ENCODE assay signal across 9 mouse cellular contexts in genomic region chr11:96003969-96004792, GRCm38 (mm10). TPM values are rescaled to one million over a fixed set of nuclear protein-coding genes. Genes with fewer than 3 reads are reported as not detected.
DNase-seq lines count a peak whose midpoint lies in the region; ATAC-seq and TF ChIP-seq lines count a peak whose summit lies in the region.
"Had no signal": no experiment of that assay in that cellular context is flagged by ENCODE, and none has a peak within 500 bp of the region (broad histone marks: within the 10 kb centered on the region; RNA-seq: fewer than 3 reads in every experiment).

No protein-coding gene starts in this region.

- no peaks in the 10 kb centered on the region for H3K9me3 ChIP-seq in heart, embryonic 16.5 days (replicated peaks; ENCODE audit: control insufficient read depth, low read length)
- H3K9me3 ChIP-seq in midbrain, embryonic 10.5 days (replicated peaks) = no peaks in the 10 kb centered on the region

- no peak for TF ChIP-seq CTCF in gastrocnemius, adult 2 months (IDR thresholded peaks at IDR 0.05)

- no peaks in the 10 kb centered on the region for H3K36me3 ChIP-seq in heart, embryonic 16.5 days (ENCODE audit: control insufficient read depth, insufficient read depth)
- peaks cover 32% of the 10 kb centered on the region for H3K36me3 ChIP-seq in midbrain, embryonic 10.5 days

- intact Hi-C loops in gastrocnemius, adult 2 months (cut with DNase I) = no loop called here
- intact Hi-C loops in gastrocnemius, postnatal 14 days (cut with DNase I; ENCODE audit: low total_unique reads) = loop anchor here (10.0 kb wide), 1 partner anchor 201 kb away; no protein-coding TSS in a partner anchor

- H3K4me2 ChIP-seq in heart, embryonic 16.5 days (ENCODE audit: low read depth, low read length) = peak overlapping the region; percentile 99

- H3K27me3 ChIP-seq in heart, embryonic 16.5 days (ENCODE audit: control insufficient read depth, insufficient read depth, low read length) = no peaks in the 10 kb centered on the region
- no peaks in the 10 kb centered on the region for H3K27me3 ChIP-seq in midbrain, embryonic 10.5 days (ENCODE audit: low read depth, poor library complexity, severe bottlenecking)

- H3K4me3 ChIP-seq in gastrocnemius, adult 2 months = peak overlapping the region; percentile 57
- H3K4me3 ChIP-seq in heart, embryonic 16.5 days (ENCODE audit: low read length) = peak overlapping the region; percentile 83
- peak overlapping the region; percentile 87 for H3K4me3 ChIP-seq in midbrain, embryonic 10.5 days

- DNase-seq in gastrocnemius, adult 2 months = no peak
- no peak for DNase-seq in gastrocnemius, adult 8-10 months (ENCODE audit: low spot score in 2 of 2)
- peak; percentile 43 for DNase-seq in R1 (ENCODE audit: low read depth, low spot score)
- DNase-seq in midbrain, embryonic 10.5 days (ENCODE audit: low spot score) = no peak
- no peak for DNase-seq in layer of hippocampus, adult 9-10 months (ENCODE audit: low spot score)
- no peak for DNase-seq in gastrocnemius, postnatal 14 days
- DNase-seq in layer of hippocampus, adult 11-12 months (ENCODE audit: low spot score) = no peak

- WGBS in heart, embryonic 16.5 days = under 1% methylated on average over 32 of the region's 32 CpGs
- under 1% methylated on average over 32 of the region's 32 CpGs for WGBS in midbrain, embryonic 10.5 days

- H3K4me1 ChIP-seq in heart, embryonic 16.5 days (ENCODE audit: control insufficient read depth, insufficient read depth, low read length) = peaks cover 36% of the 10 kb centered on the region
- peaks cover 55% of the 10 kb centered on the region for H3K4me1 ChIP-seq in midbrain, embryonic 10.5 days

- H3K27ac ChIP-seq in gastrocnemius, adult 2 months = no peak overlapping the region
- H3K27ac ChIP-seq in heart, embryonic 16.5 days (ENCODE audit: low read length) = peak overlapping the region; percentile 90
- H3K27ac ChIP-seq in midbrain, embryonic 10.5 days (replicated peaks) = peak overlapping the region; percentile 100

- no peak for ATAC-seq in heart, embryonic 16.5 days (replicated peaks; ENCODE audit: extremely low read depth, insufficient read depth, low FRiP score)

- H3K9ac ChIP-seq in heart, embryonic 16.5 days (ENCODE audit: low read length) = peak overlapping the region; percentile 95

RNA-seq across cellular contexts. Expression of gene Igf2bp1, which starts 1.6 kb away (rescaled TPM):
- not detected for total RNA-seq in gastrocnemius, adult 2 months (2021)
- total RNA-seq in gastrocnemius, adult 8-10 months (2022) = not detected
- polyA plus RNA-seq in heart, embryonic 16.5 days (2015; fragmentation: Nextera tagmentation; extraction: Ambion mirVana) = 21.1 and 24.6 TPM in 2 replicates
- 176 and 190 TPM in 2 replicates for polyA plus RNA-seq in midbrain, embryonic 10.5 days (2016; fragmentation: Nextera tagmentation; extraction: Ambion mirVana)
- total RNA-seq in gastrocnemius, postnatal 14 days (2021) = under 1 TPM; 0.10 to 0.11 TPM

RNA-seq across cellular contexts. Expression of gene Gip, which starts 20.2 kb away (rescaled TPM):
- not detected for total RNA-seq in gastrocnemius, adult 2 months (2021)
- total RNA-seq in gastrocnemius, adult 8-10 months (2022) = not detected
- polyA plus RNA-seq in heart, embryonic 16.5 days (2015; fragmentation: Nextera tagmentation; extraction: Ambion mirVana) = not detected in 2 replicates
- not detected in 2 replicates for polyA plus RNA-seq in midbrain, embryonic 10.5 days (2016; fragmentation: Nextera tagmentation; extraction: Ambion mirVana)
- not detected for total RNA-seq in gastrocnemius, postnatal 14 days (2021)
- total RNA-seq: heart, postnatal 14 days had no signal

RNA-seq across cellular contexts. Expression of gene Snf8, which starts 30.5 kb away (rescaled TPM):
- total RNA-seq in gastrocnemius, adult 2 months (2021) = 10 to 100 TPM; 31.6 to 34.6 TPM
- total RNA-seq in gastrocnemius, adult 8-10 months (2022) = 10 to 100 TPM; 30.5 to 36.9 (median 31.6) TPM
- 69.3 and 72.0 TPM in 2 replicates for polyA plus RNA-seq in heart, embryonic 16.5 days (2015; fragmentation: Nextera tagmentation; extraction: Ambion mirVana)
- 106 and 110 TPM in 2 replicates for polyA plus RNA-seq in midbrain, embryonic 10.5 days (2016; fragmentation: Nextera tagmentation; extraction: Ambion mirVana)
- total RNA-seq in gastrocnemius, postnatal 14 days (2021) = 10 to 100 TPM; 27.6 to 31.7 TPM
